Mouse (Mus musculus): ENCODE measurements at regions not wholly inside any gene's neighbourhood (a gene's known extent, or its start where the extent isn't known, plus 50 kb on each side); places are given as distances from the start of the nearest gene placed in this dataset.

GRCm38 (mm10) chr5:73758534-73758933, 107.4 kb downstream of the Spata18 start:
- Histone ChIP-seq H3K4me1 (replicated peaks; ENCODE audit: control insufficient read depth, insufficient read depth, low read length) (no peaks in the 10 kb centered on the region), H3K27me3 (ENCODE audit: control insufficient read depth, insufficient read depth, low read length) (no peaks in the 10 kb centered on the region), H3K4me3 (ENCODE audit: low read depth, low read length) (no peak overlapping the region), H3K4me2 (replicated peaks; ENCODE audit: low read depth, low read length) (no peak overlapping the region), H3K36me3 (ENCODE audit: control insufficient read depth, insufficient read depth, low read length) (no peaks in the 10 kb centered on the region), H3K9ac (ENCODE audit: low read depth, low read length) (no peak overlapping the region), H3K27ac (ENCODE audit: low read depth, low read length) (no peak overlapping the region), H3K9me3 (ENCODE audit: control insufficient read depth, low read length) (no peaks in the 10 kb centered on the region)
- 88% methylated on average over 6 of the region's 6 CpGs for WGBS
- DNase-seq (ENCODE audit: low spot score) (no peak), ATAC-seq (ENCODE audit: low FRiP score) (no peak)

- 93% methylated on average over 1 of the region's 1 CpGs for WGBS
- DNase-seq (ENCODE audit: low spot score) (no peak), ATAC-seq (ENCODE audit: low FRiP score) (no peak)
- no peak overlapping the region for H3K9ac ChIP-seq (ENCODE audit: low read depth, low read length)
- no peaks in the 10 kb centered on the region for H3K36me3 ChIP-seq (ENCODE audit: control insufficient read depth, insufficient read depth, low read length)
- no peak overlapping the region for H3K27ac ChIP-seq (ENCODE audit: low read depth, low read length)
- no peaks in the 10 kb centered on the region for H3K4me1 ChIP-seq (replicated peaks; ENCODE audit: control insufficient read depth, insufficient read depth, low read length)
- no peaks in the 10 kb centered on the region for H3K27me3 ChIP-seq (ENCODE audit: control insufficient read depth, insufficient read depth, low read length)
- no peak overlapping the region for H3K4me3 ChIP-seq (ENCODE audit: low read depth, low read length)
- no peaks in the 10 kb centered on the region for H3K9me3 ChIP-seq (ENCODE audit: control insufficient read depth, low read length)
- H3K4me2 ChIP-seq (replicated peaks; ENCODE audit: low read depth, low read length), result no peak overlapping the region
These were observed 110.1 kb downstream of the Spata18 start for GRCm38 (mm10) chr5:73761236-73761635.

GRCm38 (mm10) chr5:73761709-73762108, 110.5 kb downstream of the Spata18 start:
- H3K27ac ChIP-seq (ENCODE audit: low read depth, low read length), result no peak overlapping the region
- H3K36me3 ChIP-seq (ENCODE audit: control insufficient read depth, insufficient read depth, low read length), result no peaks in the 10 kb centered on the region
- no peaks in the 10 kb centered on the region for H3K9me3 ChIP-seq (ENCODE audit: control insufficient read depth, low read length)
- no peak overlapping the region for H3K4me2 ChIP-seq (replicated peaks; ENCODE audit: low read depth, low read length)
- 28% methylated on average over 8 of the region's 8 CpGs for WGBS
- H3K9ac ChIP-seq (ENCODE audit: low read depth, low read length), result no peak overlapping the region
- H3K4me3 ChIP-seq (ENCODE audit: low read depth, low read length), result no peak overlapping the region
- no peaks in the 10 kb centered on the region for H3K4me1 ChIP-seq (replicated peaks; ENCODE audit: control insufficient read depth, insufficient read depth, low read length)
- ATAC-seq (ENCODE audit: low FRiP score) (no peak), DNase-seq (ENCODE audit: low spot score) (peak; percentile 69)
- no peaks in the 10 kb centered on the region for H3K27me3 ChIP-seq (ENCODE audit: control insufficient read depth, insufficient read depth, low read length)

- WGBS, result 79% methylated on average over 1 of the region's 1 CpGs
- Histone ChIP-seq H3K9ac (ENCODE audit: low read depth, low read length) (no peak overlapping the region), H3K4me1 (replicated peaks; ENCODE audit: control insufficient read depth, insufficient read depth, low read length) (no peaks in the 10 kb centered on the region), H3K36me3 (ENCODE audit: control insufficient read depth, insufficient read depth, low read length) (no peaks in the 10 kb centered on the region), H3K4me2 (replicated peaks; ENCODE audit: low read depth, low read length) (no peak overlapping the region), H3K27ac (ENCODE audit: low read depth, low read length) (no peak overlapping the region), H3K4me3 (ENCODE audit: low read depth, low read length) (no peak overlapping the region), H3K27me3 (ENCODE audit: control insufficient read depth, insufficient read depth, low read length) (no peaks in the 10 kb centered on the region), H3K9me3 (ENCODE audit: control insufficient read depth, low read length) (no peaks in the 10 kb centered on the region)
- ATAC-seq (ENCODE audit: low FRiP score) (no peak), DNase-seq (ENCODE audit: low spot score) (no peak)
These were observed 113.0 kb downstream of the Spata18 start for GRCm38 (mm10) chr5:73764226-73764625.

GRCm38 (mm10) chr5:73765466-73765865, 114.3 kb downstream of the Spata18 start:
- Histone ChIP-seq H3K4me1 (replicated peaks; ENCODE audit: control insufficient read depth, insufficient read depth, low read length) (no peaks in the 10 kb centered on the region), H3K27ac (ENCODE audit: low read depth, low read length) (no peak overlapping the region), H3K27me3 (ENCODE audit: control insufficient read depth, insufficient read depth, low read length) (no peaks in the 10 kb centered on the region), H3K4me3 (ENCODE audit: low read depth, low read length) (no peak overlapping the region), H3K9me3 (ENCODE audit: control insufficient read depth, low read length) (no peaks in the 10 kb centered on the region), H3K4me2 (replicated peaks; ENCODE audit: low read depth, low read length) (no peak overlapping the region), H3K36me3 (ENCODE audit: control insufficient read depth, insufficient read depth, low read length) (no peaks in the 10 kb centered on the region), H3K9ac (ENCODE audit: low read depth, low read length) (no peak overlapping the region)
- no peak for ATAC-seq (ENCODE audit: low FRiP score)
- 94% methylated on average over 7 of the region's 7 CpGs for WGBS
- no peak for DNase-seq (ENCODE audit: low spot score)

- Histone ChIP-seq H3K4me1 (replicated peaks; ENCODE audit: control insufficient read depth, insufficient read depth, low read length) (no peaks in the 10 kb centered on the region), H3K4me3 (ENCODE audit: low read depth, low read length) (no peak overlapping the region), H3K9me3 (ENCODE audit: control insufficient read depth, low read length) (no peaks in the 10 kb centered on the region), H3K9ac (ENCODE audit: low read depth, low read length) (no peak overlapping the region), H3K36me3 (ENCODE audit: control insufficient read depth, insufficient read depth, low read length) (no peaks in the 10 kb centered on the region), H3K4me2 (replicated peaks; ENCODE audit: low read depth, low read length) (no peak overlapping the region), H3K27ac (ENCODE audit: low read depth, low read length) (no peak overlapping the region), H3K27me3 (ENCODE audit: control insufficient read depth, insufficient read depth, low read length) (no peaks in the 10 kb centered on the region)
- no peak for DNase-seq (ENCODE audit: low spot score)
- WGBS, result 76% methylated on average over 3 of the region's 3 CpGs
- no peak for ATAC-seq (ENCODE audit: low FRiP score)
These were observed 117.1 kb downstream of the Spata18 start for GRCm38 (mm10) chr5:73768253-73768652.

GRCm38 (mm10) chr5:73775775-73776548, 124.8 kb downstream of the Spata18 start:
- H3K9ac ChIP-seq (ENCODE audit: low read depth, low read length), result no peak overlapping the region
- H3K27ac ChIP-seq (ENCODE audit: low read depth, low read length), result no peak overlapping the region
- H3K27me3 ChIP-seq (ENCODE audit: control insufficient read depth, insufficient read depth, low read length), result no peaks in the 10 kb centered on the region
- 82% methylated on average over 7 of the region's 7 CpGs for WGBS
- H3K4me2 ChIP-seq (replicated peaks; ENCODE audit: low read depth, low read length), result no peak overlapping the region
- DNase-seq (ENCODE audit: low spot score) (no peak), ATAC-seq (ENCODE audit: low FRiP score) (no peak)
- no peaks in the 10 kb centered on the region for H3K9me3 ChIP-seq (ENCODE audit: control insufficient read depth, low read length)
- H3K4me3 ChIP-seq (ENCODE audit: low read depth, low read length), result no peak overlapping the region
- no peaks in the 10 kb centered on the region for H3K4me1 ChIP-seq (replicated peaks; ENCODE audit: control insufficient read depth, insufficient read depth, low read length)
- H3K36me3 ChIP-seq (ENCODE audit: control insufficient read depth, insufficient read depth, low read length), result no peaks in the 10 kb centered on the region

GRCm38 (mm10) chr5:73777282-73777921, 126.2 kb downstream of the Spata18 start:
- ATAC-seq (ENCODE audit: low FRiP score), result no peak
- H3K36me3 ChIP-seq (ENCODE audit: control insufficient read depth, insufficient read depth, low read length), result no peaks in the 10 kb centered on the region
- H3K4me3 ChIP-seq (ENCODE audit: low read depth, low read length), result no peak overlapping the region
- WGBS, result 87% methylated on average over 9 of the region's 9 CpGs
- H3K9me3 ChIP-seq (ENCODE audit: control insufficient read depth, low read length), result no peaks in the 10 kb centered on the region
- H3K9ac ChIP-seq (ENCODE audit: low read depth, low read length), result no peak overlapping the region
- no peak for DNase-seq (ENCODE audit: low spot score)
- H3K4me1 ChIP-seq (replicated peaks; ENCODE audit: control insufficient read depth, insufficient read depth, low read length), result no peaks in the 10 kb centered on the region
- H3K27me3 ChIP-seq (ENCODE audit: control insufficient read depth, insufficient read depth, low read length), result no peaks in the 10 kb centered on the region
- no peak overlapping the region for H3K4me2 ChIP-seq (replicated peaks; ENCODE audit: low read depth, low read length)
- no peak overlapping the region for H3K27ac ChIP-seq (ENCODE audit: low read depth, low read length)

All from hindbrain, embryonic 11.5 days (tissue).